Mouse (Mus musculus): ENCODE measurements around the gene Thsd7b.

DNA sequence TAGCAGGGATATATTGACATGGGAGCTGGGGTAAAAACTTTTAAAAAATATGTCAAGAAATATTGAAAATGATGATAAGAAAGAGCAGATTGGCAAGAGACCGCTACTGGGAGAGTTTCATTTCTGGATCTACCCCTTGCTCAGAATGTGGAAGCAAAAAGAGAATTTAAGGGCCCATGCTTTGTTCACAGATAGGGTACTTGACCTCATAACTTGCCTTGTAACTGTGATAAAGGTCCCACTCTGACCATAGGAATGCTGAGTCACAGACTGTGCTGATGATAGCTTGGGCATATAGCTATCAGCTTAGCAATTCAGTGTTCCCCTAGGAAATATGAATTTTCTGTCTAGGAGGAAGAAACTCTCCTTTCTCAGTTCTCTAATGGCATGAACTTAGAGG lies 488.1 kb downstream of the Thsd7b start:
- TF ChIP-seq CTCF (conservative IDR thresholded peaks at IDR 0.05; ENCODE audit: insufficient read depth, insufficient read length, low read depth, low read length): no peak
- no peak for TF ChIP-seq POLR2A (IDR thresholded peaks at IDR 0.05; ENCODE audit: low read depth, low read length)
